Mouse (Mus musculus) CH12.LX (cell line): ENCODE results near the gene Scrt2. TPM values are rescaled to one million over a fixed set of nuclear protein-coding genes. Genes with fewer than 3 reads are reported as not detected.

Experiments used
- DNase-seq: peaks from one replicate; pipeline ENCODE4 v3.0.0-alpha.2; 2013; ENCODE audit errors: extremely low read depth
- H3K27ac ChIP-seq: 2 replicates; pipeline ENCODE4 v1.5.1; 2012; ENCODE audit warnings: low read depth, mild to moderate bottlenecking, control low read depth, moderate library complexity; ENCODE audit not compliant: insufficient read depth
- H3K27me3 ChIP-seq: replicated peaks from 2 replicates; pipeline ENCODE3; 2012; ENCODE audit warnings: inconsistent platforms
- H3K36me3 ChIP-seq, 2 experiments: replicated peaks in 1 of 2; 2 replicates each; pipeline versions ENCODE3 to v1.6.1; 2012; ENCODE audit warnings: inconsistent platforms in 1 of 2, low read length in 1 of 2, mild to moderate bottlenecking in 1 of 2, mixed read lengths in 1 of 2, moderate library complexity in 1 of 2; ENCODE audit not compliant: control insufficient read depth in 1 of 2, insufficient read depth in 1 of 2
- H3K4me1 ChIP-seq, 2 experiments: 2 replicates each; pipeline ENCODE4 v1.6.1; 2012; ENCODE audit warnings: inconsistent platforms in 1 of 2, moderate library complexity in 1 of 2; ENCODE audit not compliant: insufficient read depth in 2 of 2, control insufficient read depth in 1 of 2
- H3K4me2 ChIP-seq: 2 replicates; pipeline ENCODE4 v1.6.1; 2012; ENCODE audit warnings: low read depth, mild to moderate bottlenecking, control low read depth; ENCODE audit not compliant: poor library complexity, insufficient read depth, severe bottlenecking
- H3K4me3 ChIP-seq, 3 experiments: fragments of 150-350 bp in 1 of 3; sonication (generic) in 1 of 3; replicated peaks in 1 of 3; 2 replicates each; pipeline versions ENCODE3 to v1.5.1; 2011 to 2012; ENCODE audit warnings: low read depth in 2 of 3, low read length in 2 of 3, mild to moderate bottlenecking in 2 of 3, moderate library complexity in 2 of 3, control low read depth in 1 of 3, improper control_type of control experiment in 1 of 3, inconsistent platforms in 1 of 3, mixed read lengths in 1 of 3; ENCODE audit not compliant: poor library complexity in 1 of 3
- H3K79me2 ChIP-seq: replicated peaks from 2 replicates; pipeline ENCODE4 v1.6.1; 2012; ENCODE audit warnings: mild to moderate bottlenecking, moderate library complexity; ENCODE audit not compliant: control insufficient read depth, poor library complexity, insufficient read depth, severe bottlenecking; ENCODE audit errors: extremely low read depth
- H3K9ac ChIP-seq: 2 replicates; pipeline ENCODE4 v1.6.1; 2012; ENCODE audit warnings: low read depth, mild to moderate bottlenecking, control low read depth, moderate library complexity; ENCODE audit not compliant: insufficient read depth
- H3K9me3 ChIP-seq: replicated peaks from 2 replicates; pipeline ENCODE3; 2012; ENCODE audit warnings: low read length, inconsistent platforms, mixed read lengths
- BHLHE40 ChIP-seq: IDR thresholded peaks from 2 replicates; pipeline ENCODE4 v1.6.1; 2011; ENCODE audit warnings: mild to moderate bottlenecking, low read depth, low read length, improper control_type of control experiment
- CHD1 ChIP-seq: IDR thresholded peaks from 2 replicates; pipeline ENCODE4 v1.6.1; 2012; ENCODE audit warnings: low read depth, low read length, improper control_type of control experiment, inconsistent platforms
- CHD2 ChIP-seq: IDR thresholded peaks from 2 replicates; pipeline ENCODE4 v1.6.1; 2011; ENCODE audit warnings: low read length, improper control_type of control experiment
- E2F4 ChIP-seq: IDR thresholded peaks from 2 replicates; pipeline ENCODE4 v1.6.1; 2011; ENCODE audit warnings: low read depth, low read length, improper control_type of control experiment; ENCODE audit not compliant: insufficient replicate concordance
- ELF1 ChIP-seq: IDR thresholded peaks from 2 replicates; pipeline ENCODE4 v1.6.1; 2014; ENCODE audit warnings: low read depth, mild to moderate bottlenecking, inconsistent platforms, low read length, improper control_type of control experiment
- GABPA ChIP-seq: IDR thresholded peaks from 2 replicates; pipeline ENCODE4 v1.6.1; 2012; ENCODE audit warnings: low read depth, low read length, improper control_type of control experiment, inconsistent platforms; ENCODE audit not compliant: insufficient replicate concordance
- HCFC1 ChIP-seq: IDR thresholded peaks from 2 replicates; pipeline ENCODE4 v1.6.1; 2012; ENCODE audit warnings: low read depth, mild to moderate bottlenecking, inconsistent platforms, low read length, improper control_type of control experiment
- JUN ChIP-seq: IDR thresholded peaks from 2 replicates; pipeline ENCODE4 v1.6.1; 2011; ENCODE audit warnings: low read depth, mild to moderate bottlenecking, low read length, improper control_type of control experiment, moderate library complexity; ENCODE audit not compliant: insufficient read depth
- JUND ChIP-seq: conservative IDR thresholded peaks from 2 replicates; pipeline ENCODE4 v1.6.1; 2011; ENCODE audit warnings: low read depth, low read length, improper control_type of control experiment
- KAT2A ChIP-seq: IDR thresholded peaks from 2 replicates; pipeline ENCODE4 v1.6.1; 2012; ENCODE audit warnings: low read length, improper control_type of control experiment, inconsistent platforms; ENCODE audit not compliant: insufficient replicate concordance
- MEF2A ChIP-seq: IDR thresholded peaks from 2 replicates; pipeline ENCODE4 v1.6.1; 2014; ENCODE audit warnings: low read depth, mild to moderate bottlenecking, inconsistent platforms, low read length, improper control_type of control experiment, borderline replicate concordance
- MYC ChIP-seq: IDR thresholded peaks from 2 replicates; pipeline ENCODE4 v1.6.1; 2011; ENCODE audit warnings: low read depth, mild to moderate bottlenecking, improper control_type of control experiment, low read length
- NELFE ChIP-seq: IDR thresholded peaks from 2 replicates; pipeline ENCODE4 v1.6.1; 2011; ENCODE audit warnings: low read depth, low read length, improper control_type of control experiment
- NRF1 ChIP-seq: IDR thresholded peaks from 2 replicates; pipeline ENCODE4 v1.6.1; 2014; ENCODE audit warnings: low read depth, mild to moderate bottlenecking, inconsistent platforms, low read length, improper control_type of control experiment, moderate library complexity
- POLR2AphosphoS2 ChIP-seq: IDR thresholded peaks from 2 replicates; pipeline ENCODE4 v1.6.1; 2011; ENCODE audit warnings: low read depth, low read length, improper control_type of control experiment
- RAD21 ChIP-seq: IDR thresholded peaks from 2 replicates; pipeline ENCODE4 v1.6.1; 2011; ENCODE audit warnings: low read depth, mild to moderate bottlenecking, low read length, improper control_type of control experiment, moderate library complexity
- TCF12 ChIP-seq: IDR thresholded peaks from 2 replicates; pipeline ENCODE4 v1.6.1; 2014; ENCODE audit warnings: low read depth, mild to moderate bottlenecking, inconsistent platforms, low read length, improper control_type of control experiment
- USF1 ChIP-seq: IDR thresholded peaks from 2 replicates; pipeline ENCODE4 v1.6.1; 2014; ENCODE audit warnings: low read depth, mild to moderate bottlenecking, inconsistent platforms, low read length, improper control_type of control experiment
- USF2 ChIP-seq: conservative IDR thresholded peaks from 2 replicates; pipeline ENCODE4 v1.6.1; 2011; ENCODE audit warnings: low read depth, low read length, improper control_type of control experiment
- ZKSCAN1 ChIP-seq: IDR thresholded peaks from 2 replicates; pipeline ENCODE4 v1.6.1; 2012; ENCODE audit warnings: low read depth, inconsistent platforms, low read length, improper control_type of control experiment, borderline replicate concordance
- dilution Hi-C: fragments of 300-500 bp; cut with MboI; formaldehyde crosslinking; loops from 2 replicates; pipeline ENCODE4 v1.14.3; 2020; ENCODE audit warnings: low sequenced_read_pairs; ENCODE audit not compliant: extremely low pct_unique_long_range_greater_than_20kb, extremely low pct_ligation_motif_present
- in situ Hi-C: fragments of 300-500 bp; cut with MboI; formaldehyde crosslinking; loops from 3 replicates; pipeline ENCODE4 v1.14.3; 2019; ENCODE audit warnings: low sequenced_read_pairs, low pct_ligation_motif_present, low pct_unique_long_range_greater_than_20kb, mixed read lengths
- polyA plus RNA-seq: library from polyadenylated mRNA; unstranded; fragments of >175 nt; gene quantifications from 2 replicates; pipeline ENCODE4 v1.2.1, GENCODE M21; 2012; ENCODE audit warnings: low read depth; ENCODE audit not compliant: insufficient read length
- total RNA-seq, 2 experiments: library from RNA; depleted of rRNA; stranded (reverse); fragments of 300-350 nt in 1 of 2; fragments of >200 nt in 1 of 2; gene quantifications; 2 replicates each; pipeline ENCODE4 v1.2.3; 2012 to 2014

Scrt2 gene
- total and polyA plus RNA-seq, 3 experiments: not detected

- H3K4me2 ChIP-seq: no peak overlapping the region
- peaks cover 60% of the 10 kb centered on the region for H3K27me3 ChIP-seq
- H3K79me2 ChIP-seq: no peaks in the 10 kb centered on the region
- H3K27ac ChIP-seq: no peak overlapping the region
- TF ChIP-seq MEF2A (no peak), HCFC1 (no peak), USF1 (no peak), GABPA (no peak)
- peaks cover 19% of the 10 kb centered on the region for H3K9me3 ChIP-seq
- H3K36me3 ChIP-seq: no peaks in the 10 kb centered on the region
- DNase-seq: no peak
- no peak overlapping the region for H3K4me3 ChIP-seq
- H3K4me1 ChIP-seq: no peaks in the 10 kb centered on the region
- in situ Hi-C loops (no loop called here), dilution Hi-C loops (no loop called here)
- no peak overlapping the region for H3K9ac ChIP-seq
Measured at GRCm38 (mm10) chr2:152108702-152109101, 27.4 kb downstream of the Scrt2 start.

DNA sequence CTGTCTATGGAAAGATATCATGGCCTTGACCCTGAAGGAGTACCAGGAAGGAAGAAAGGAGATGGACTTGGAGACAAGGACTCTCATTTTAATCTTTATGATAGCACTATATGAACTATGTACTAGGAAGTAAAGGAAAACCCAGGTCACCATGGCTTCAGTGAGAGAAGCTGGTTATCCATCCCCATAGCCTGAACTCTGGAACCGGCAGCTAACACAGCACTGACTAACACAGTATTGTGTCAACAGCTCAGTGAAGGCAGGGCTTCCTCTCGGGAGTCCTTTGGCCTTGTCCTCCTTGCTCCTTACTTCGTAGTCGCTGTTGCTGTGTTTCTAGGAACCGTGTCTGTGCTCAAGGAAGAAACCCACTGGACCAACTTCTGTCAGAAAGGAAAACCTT, 28.1 kb downstream of the Scrt2 start:
- DNase-seq: no peak
- Histone ChIP-seq H3K9me3 (peaks cover 19% of the 10 kb centered on the region), H3K27me3 (peaks cover 64% of the 10 kb centered on the region), H3K4me2 (no peak overlapping the region), H3K36me3 (no peaks in the 10 kb centered on the region), H3K27ac (no peak overlapping the region), H3K4me3 (no peak overlapping the region), H3K4me1 (no peaks in the 10 kb centered on the region), H3K79me2 (no peaks in the 10 kb centered on the region), H3K9ac (no peak overlapping the region)
- TF ChIP-seq GABPA (no peak), HCFC1 (no peak), USF2 (no peak), ELF1 (no peak), KAT2A (no peak), TCF12 (no peak), JUN (no peak)
- in situ Hi-C loops (no loop called here), dilution Hi-C loops (no loop called here)

DNA sequence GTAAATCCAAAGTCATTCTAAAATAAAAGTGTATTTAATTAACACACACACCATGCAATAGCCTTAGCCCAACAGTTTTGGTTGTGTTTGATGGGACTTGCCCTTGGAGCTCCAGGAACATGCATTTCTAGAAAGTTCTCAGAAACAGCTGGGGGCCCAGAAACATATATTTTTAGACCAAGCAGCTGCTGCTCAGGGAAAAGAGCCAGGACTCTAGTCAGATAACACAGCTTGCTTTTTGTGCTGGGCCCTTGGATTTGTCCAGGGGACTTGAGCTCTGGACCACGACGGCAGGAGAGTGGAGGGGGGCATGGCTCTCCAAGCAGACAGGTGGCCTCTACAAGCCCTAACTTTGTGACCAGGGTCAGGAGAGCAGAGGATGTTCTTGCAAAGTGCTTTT, 30.0 kb downstream of the Scrt2 start:
- H3K9me3 ChIP-seq: peaks cover 11% of the 10 kb centered on the region
- no peak for DNase-seq
- in situ Hi-C loops (loop anchor here (10.0 kb wide), 1 partner anchor 253 kb away; no protein-coding TSS in a partner anchor), dilution Hi-C loops (no loop called here)
- no peak overlapping the region for H3K4me3 ChIP-seq
- peaks cover 82% of the 10 kb centered on the region for H3K27me3 ChIP-seq
- no peak overlapping the region for H3K27ac ChIP-seq
- no peaks in the 10 kb centered on the region for H3K79me2 ChIP-seq
- no peak for TF ChIP-seq RAD21
- no peak for TF ChIP-seq CHD2
- no peak for TF ChIP-seq CHD1
- no peak for TF ChIP-seq POLR2AphosphoS2
- TF ChIP-seq ELF1: no peak
- no peak for TF ChIP-seq JUND
- TF ChIP-seq BHLHE40: no peak
- no peak for TF ChIP-seq ZKSCAN1
- TF ChIP-seq HCFC1: no peak
- TF ChIP-seq MYC: no peak
- TF ChIP-seq NRF1: no peak
- TF ChIP-seq USF1: no peak
- TF ChIP-seq TCF12: no peak
- no peak for TF ChIP-seq NELFE
- no peak for TF ChIP-seq E2F4
- H3K36me3 ChIP-seq: no peaks in the 10 kb centered on the region
- peaks cover 0 to 7% of the 10 kb centered on the region in 2 experiments; a peak in 2 of 4 replicates for H3K4me1 ChIP-seq
- H3K4me2 ChIP-seq: no peak overlapping the region
- H3K9ac ChIP-seq: no peak overlapping the region
